Mouse (Mus musculus): ENCODE measurements around the gene Tubb2a. TPM values are rescaled to one million over a fixed set of nuclear protein-coding genes. Genes with fewer than 3 reads are reported as not detected.

Tubb2a gene
- total RNA-seq (2014; rRNA removed) (4,454 and 4,559 TPM in 2 replicates), polyA plus RNA-seq (2015; fragmentation: Nextera tagmentation; extraction: Ambion mirVana) (3,524 and 3,579 TPM in 2 replicates)

GRCm38 (mm10) chr13:34077492-34078271 is at the start of gene Tubb2a:
Gene Tubb2a (minus strand): TSS chr13:34078007.
- ATAC-seq, result peak; percentile 91
- WGBS, result 1% methylated on average over 45 of the region's 45 CpGs

DNA sequence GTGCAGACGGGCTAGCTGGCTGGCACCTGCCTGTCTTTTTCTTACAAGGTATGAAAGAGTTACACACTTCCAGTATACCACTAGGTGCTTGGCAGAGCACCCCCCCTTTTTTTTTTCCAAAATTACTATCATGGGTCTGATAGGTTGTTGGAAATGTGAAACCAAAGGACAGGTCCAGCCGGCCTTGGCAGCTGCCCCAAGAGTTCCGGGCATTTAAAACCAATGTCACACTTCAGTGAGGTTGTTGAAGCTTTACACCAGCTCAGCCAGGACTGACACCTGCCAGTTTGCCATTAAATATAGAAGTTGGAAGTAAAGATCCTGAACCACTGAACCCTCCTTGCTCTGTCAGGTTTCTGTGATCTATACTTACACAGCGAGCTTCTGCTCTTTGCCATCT is 47.9 kb upstream of the Tubb2a start:
- Histone ChIP-seq H3K4me3 (ENCODE audit: low read depth, low read length) (peak overlapping the region; percentile 40), H3K36me3 (ENCODE audit: insufficient read depth) (0 out of 2 replicates have a peak, but pooled peaks cover 14% of the 10 kb centered on the region), H3K4me2 (ENCODE audit: low read depth) (peak overlapping the region; percentile 87), H3K9ac (peak overlapping the region; percentile 48), H3K9me3 (ENCODE audit: low read length) (no peaks in the 10 kb centered on the region), H3K27me3 (ENCODE audit: insufficient read depth, low read length) (no peaks in the 10 kb centered on the region), H3K4me1 (ENCODE audit: insufficient read depth) (peaks cover 18% of the 10 kb centered on the region; the same call in 1 of the 2 replicates), H3K27ac (ENCODE audit: low read depth, low read length) (0 out of 2 replicates have a peak overlapping the region, but pooled peaks have one; percentile 29)
- ATAC-seq (no peak), DNase-seq (no peak)
- TF ChIP-seq CTCF (IDR thresholded peaks at IDR 0.05; ENCODE audit: low read depth), result no peak
- 17% methylated on average over 4 of the region's 4 CpGs for WGBS

More at GRCm38 (mm10) chr13:34077492-34078271, at the start of gene Tubb2a:
- Histone ChIP-seq H3K4me1 (ENCODE audit: insufficient read depth) (peaks cover 15% of the 10 kb centered on the region; the same call in 1 of the 2 replicates), H3K27ac (ENCODE audit: low read depth, low read length) (peak within 1 kb of the TSS; percentile 94), H3K4me2 (ENCODE audit: low read depth) (peak within 1 kb of the TSS; percentile 85), H3K9me3 (ENCODE audit: low read length) (no peaks in the 10 kb centered on the region), H3K27me3 (ENCODE audit: insufficient read depth, low read length) (no peaks in the 10 kb centered on the region), H3K36me3 (ENCODE audit: insufficient read depth) (peaks cover 8% of the 10 kb centered on the region), H3K9ac (peak within 1 kb of the TSS; percentile 98), H3K4me3 (ENCODE audit: low read depth, low read length) (peak within 1 kb of the TSS; percentile 98)
- DNase-seq, result peak; percentile 96
- peak; percentile 77 for TF ChIP-seq CTCF (IDR thresholded peaks at IDR 0.05; ENCODE audit: low read depth)

GRCm38 (mm10) chr13:34120536-34120935 is 42.7 kb upstream of the Tubb2a start:
- Histone ChIP-seq H3K27ac (ENCODE audit: low read depth, low read length) (no peak overlapping the region), H3K4me3 (ENCODE audit: low read depth, low read length) (no peak overlapping the region), H3K36me3 (ENCODE audit: insufficient read depth) (0 out of 2 replicates have a peak, but pooled peaks cover 10% of the 10 kb centered on the region), H3K4me1 (ENCODE audit: insufficient read depth) (peaks cover 18% of the 10 kb centered on the region; the same call in 1 of the 2 replicates), H3K9ac (no peak overlapping the region), H3K4me2 (ENCODE audit: low read depth) (no peak overlapping the region), H3K9me3 (ENCODE audit: low read length) (no peaks in the 10 kb centered on the region), H3K27me3 (ENCODE audit: insufficient read depth, low read length) (no peaks in the 10 kb centered on the region)
- DNase-seq, result no peak
- 100% methylated on average over 2 of the region's 2 CpGs for WGBS
- no peak for ATAC-seq
- TF ChIP-seq CTCF (IDR thresholded peaks at IDR 0.05; ENCODE audit: low read depth), result no peak

DNA sequence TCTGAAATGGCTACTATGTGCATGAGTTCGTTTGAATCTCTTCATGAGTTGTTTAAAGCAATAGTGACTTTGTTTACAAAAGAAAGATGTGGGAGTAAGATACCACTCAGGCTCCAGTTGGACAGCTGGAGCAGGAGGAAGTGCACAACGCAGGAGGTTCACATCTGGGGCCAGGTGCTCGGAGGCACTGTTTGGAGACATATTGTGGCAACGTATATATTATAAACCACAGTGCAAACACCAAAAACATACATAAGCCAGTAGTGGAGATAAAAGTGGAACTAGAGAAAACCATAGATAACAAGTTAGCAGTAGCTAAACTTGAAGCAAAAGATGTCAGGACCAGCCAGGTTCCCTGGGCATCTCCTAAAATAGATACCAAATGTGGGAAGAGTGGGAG is 41.6 kb upstream of the Tubb2a start:
- 88% methylated on average over 4 of the region's 4 CpGs for WGBS

GRCm38 (mm10) chr13:34118816-34119215 is 41.0 kb upstream of the Tubb2a start:
- Histone ChIP-seq H3K4me1 (ENCODE audit: insufficient read depth) (peaks cover 3% of the 10 kb centered on the region; the same call in 1 of the 2 replicates), H3K9ac (no peak overlapping the region), H3K36me3 (ENCODE audit: insufficient read depth) (0 out of 2 replicates have a peak, but pooled peaks cover 4% of the 10 kb centered on the region), H3K9me3 (ENCODE audit: low read length) (no peaks in the 10 kb centered on the region), H3K4me3 (ENCODE audit: low read depth, low read length) (no peak overlapping the region), H3K27me3 (ENCODE audit: insufficient read depth, low read length) (no peaks in the 10 kb centered on the region), H3K4me2 (ENCODE audit: low read depth) (no peak overlapping the region), H3K27ac (ENCODE audit: low read depth, low read length) (no peak overlapping the region)
- ATAC-seq, result no peak
- 82% methylated on average over 4 of the region's 4 CpGs for WGBS
- TF ChIP-seq CTCF (IDR thresholded peaks at IDR 0.05; ENCODE audit: low read depth), result no peak
- DNase-seq, result no peak

More for the DNA sequence above, 41.6 kb upstream of the Tubb2a start:
- H3K4me2 ChIP-seq (ENCODE audit: low read depth), result no peak overlapping the region
- no peaks in the 10 kb centered on the region for H3K27me3 ChIP-seq (ENCODE audit: insufficient read depth, low read length)
- H3K4me3 ChIP-seq (ENCODE audit: low read depth, low read length), result no peak overlapping the region
- no peak for DNase-seq
- TF ChIP-seq CTCF (IDR thresholded peaks at IDR 0.05; ENCODE audit: low read depth), result no peak
- no peak overlapping the region for H3K27ac ChIP-seq (ENCODE audit: low read depth, low read length)
- H3K9ac ChIP-seq, result no peak overlapping the region
- 0 out of 2 replicates have a peak, but pooled peaks cover 4% of the 10 kb centered on the region for H3K36me3 ChIP-seq (ENCODE audit: insufficient read depth)
- no peaks in the 10 kb centered on the region for H3K9me3 ChIP-seq (ENCODE audit: low read length)
- ATAC-seq, result no peak
- peaks cover 9% of the 10 kb centered on the region; the same call in 1 of the 2 replicates for H3K4me1 ChIP-seq (ENCODE audit: insufficient read depth)

DNA sequence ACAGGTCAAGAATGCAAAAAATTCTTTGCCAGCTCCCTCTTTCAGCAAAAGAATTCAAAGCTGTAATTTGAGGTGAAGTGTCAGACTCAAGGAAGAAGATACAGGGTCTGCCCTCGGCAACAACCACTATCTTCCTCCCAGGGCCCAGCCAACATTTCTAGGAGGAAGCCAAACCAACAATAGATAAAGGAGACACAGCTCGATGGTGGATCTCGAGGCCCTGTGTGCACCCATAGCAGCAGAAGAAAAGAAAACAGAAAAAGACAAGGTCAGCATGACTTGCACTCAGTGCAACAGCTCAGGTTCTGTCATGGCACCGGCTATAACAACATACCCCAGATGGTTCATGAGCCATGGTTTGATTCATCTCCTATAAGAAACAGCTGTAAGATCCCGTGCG is 38.7 kb upstream of the Tubb2a start:
- H3K4me3 ChIP-seq (ENCODE audit: low read depth, low read length), result no peak overlapping the region
- no peaks in the 10 kb centered on the region for H3K27me3 ChIP-seq (ENCODE audit: insufficient read depth, low read length)
- no peaks in the 10 kb centered on the region for H3K4me1 ChIP-seq (ENCODE audit: insufficient read depth)
- ATAC-seq, result no peak
- DNase-seq, result no peak
- H3K9me3 ChIP-seq (ENCODE audit: low read length), result no peaks in the 10 kb centered on the region
- 85% methylated on average over 6 of the region's 6 CpGs for WGBS
- H3K4me2 ChIP-seq (ENCODE audit: low read depth), result no peak overlapping the region
- H3K36me3 ChIP-seq (ENCODE audit: insufficient read depth), result 0 out of 2 replicates have a peak, but pooled peaks cover 2% of the 10 kb centered on the region
- TF ChIP-seq CTCF (IDR thresholded peaks at IDR 0.05; ENCODE audit: low read depth), result no peak
- H3K9ac ChIP-seq, result no peak overlapping the region
- no peak overlapping the region for H3K27ac ChIP-seq (ENCODE audit: low read depth, low read length)

DNA sequence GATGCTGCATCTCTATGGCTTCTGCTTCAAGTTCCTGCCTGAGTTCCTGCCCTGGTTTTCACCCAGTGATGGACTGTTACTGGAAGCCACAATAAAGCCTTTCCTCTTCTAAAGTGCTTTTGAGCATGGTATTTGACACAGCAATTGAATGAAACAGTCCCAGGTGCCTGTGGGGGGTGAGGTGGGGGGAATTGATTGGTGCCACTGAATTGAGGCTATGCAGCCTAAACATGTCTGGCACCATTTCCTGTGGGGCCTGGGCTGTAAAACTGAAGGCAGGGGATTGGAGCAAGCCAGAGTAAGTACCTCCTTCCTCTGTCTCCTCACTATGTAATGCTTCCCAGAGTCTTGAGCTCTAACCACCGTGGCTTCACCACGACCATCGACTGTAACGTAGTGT is 36.8 kb upstream of the Tubb2a start:
- TF ChIP-seq CTCF (IDR thresholded peaks at IDR 0.05; ENCODE audit: low read depth), result no peak
- DNase-seq (no peak), ATAC-seq (no peak)
- Histone ChIP-seq H3K27ac (ENCODE audit: low read depth, low read length) (no peak overlapping the region), H3K9me3 (ENCODE audit: low read length) (no peaks in the 10 kb centered on the region), H3K27me3 (ENCODE audit: insufficient read depth, low read length) (no peaks in the 10 kb centered on the region), H3K4me3 (ENCODE audit: low read depth, low read length) (no peak overlapping the region), H3K9ac (no peak overlapping the region), H3K36me3 (ENCODE audit: insufficient read depth) (no peaks in the 10 kb centered on the region), H3K4me1 (ENCODE audit: insufficient read depth) (no peaks in the 10 kb centered on the region), H3K4me2 (ENCODE audit: low read depth) (no peak overlapping the region)
- 86% methylated on average over 4 of the region's 4 CpGs for WGBS

Measured in forebrain, postnatal 0 days (tissue).